Mouse (Mus musculus) forebrain, embryonic 10.5 days (tissue): ENCODE data around the gene Fbxl15. TPM values are rescaled to one million over a fixed set of nuclear protein-coding genes. Genes with fewer than 3 reads are reported as not detected.

Experiments used
- DNase-seq: peaks from one replicate; pipeline ENCODE4 v3.0.0-alpha.2; 2017; ENCODE audit warnings: low spot score; ENCODE audit errors: extremely low spot score
- H3K27ac ChIP-seq: fragments of 300-500 bp; sonication (generic); 2 replicates; pipeline ENCODE4 v1.5.1; 2016; ENCODE audit warnings: mild to moderate bottlenecking
- H3K27me3 ChIP-seq: fragments of 300-500 bp; sonication (generic); 2 replicates; pipeline ENCODE4 v1.6.1; 2016; ENCODE audit warnings: mild to moderate bottlenecking; ENCODE audit not compliant: poor library complexity, severe bottlenecking
- H3K36me3 ChIP-seq: fragments of 300-500 bp; sonication (generic); replicated peaks from 2 replicates; pipeline ENCODE4 v1.6.1; 2016; ENCODE audit warnings: mild to moderate bottlenecking, moderate library complexity
- H3K4me1 ChIP-seq: fragments of 300-500 bp; sonication (generic); 2 replicates; pipeline ENCODE4 v1.6.1; 2016
- H3K4me3 ChIP-seq: fragments of 300-500 bp; sonication (generic); 2 replicates; pipeline ENCODE4 v1.5.1; 2016; ENCODE audit warnings: mild to moderate bottlenecking, moderate library complexity
- H3K9me3 ChIP-seq: fragments of 300-500 bp; sonication (generic); 2 replicates; pipeline ENCODE4 v1.6.1; 2016; ENCODE audit warnings: mild to moderate bottlenecking, moderate library complexity
- WGBS: fragments of 180-500 bp; shearing (Covaris S2); methylation state at CpG from one replicate; pipeline ENCODE4 v1.1.7; 2016; 5-methylcytosine and 5-hydroxymethylcytosine counted together
- polyA plus RNA-seq: library from polyadenylated mRNA; unstranded; fragments of >200 nt; fragmentation: Nextera tagmentation; extraction: Ambion mirVana; gene quantifications from 2 replicates; pipeline ENCODE4 v1.2.1, GENCODE M21; 2016

Gene Fbxl15
- polyA plus RNA-seq = 17.9 and 18.0 TPM in 2 replicates

- peaks cover 65% of the 10 kb centered on the region for H3K27me3 ChIP-seq
- peak within 1 kb of the TSS; percentile 91 for H3K27ac ChIP-seq
- H3K4me3 ChIP-seq = peak within 1 kb of the TSS; percentile 80
- under 1% methylated on average over 81 of the region's 81 CpGs for WGBS
- DNase-seq = peak; percentile 97
- H3K4me1 ChIP-seq = peaks cover 71% of the 10 kb centered on the region
- H3K36me3 ChIP-seq = peaks cover 28% of the 10 kb centered on the region
- no peaks in the 10 kb centered on the region for H3K9me3 ChIP-seq
Observed at GRCm38 (mm10) chr19:46328081-46329030, at the start of gene Fbxl15. TSS of gene Fbxl15 (plus strand) at chr19:46328184.

- no peaks in the 10 kb centered on the region for H3K27me3 ChIP-seq
- DNase-seq = no peak
- H3K27ac ChIP-seq = no peak overlapping the region
- WGBS = 93% methylated on average over 11 of the region's 11 CpGs
- no peaks in the 10 kb centered on the region for H3K4me1 ChIP-seq
- H3K36me3 ChIP-seq = peaks cover 87% of the 10 kb centered on the region
- no peaks in the 10 kb centered on the region for H3K9me3 ChIP-seq
- H3K4me3 ChIP-seq = no peak overlapping the region
Observed at GRCm38 (mm10) chr19:46282081-46282849, 45.7 kb upstream of the Fbxl15 start.

GRCm38 (mm10) chr19:46284686-46285085 is 43.3 kb upstream of the Fbxl15 start:
- H3K4me1 ChIP-seq = no peaks in the 10 kb centered on the region
- no peaks in the 10 kb centered on the region for H3K27me3 ChIP-seq
- no peak overlapping the region for H3K4me3 ChIP-seq
- WGBS = 95% methylated on average over 4 of the region's 4 CpGs
- no peak overlapping the region for H3K27ac ChIP-seq
- no peak for DNase-seq
- H3K36me3 ChIP-seq = peaks cover 74% of the 10 kb centered on the region
- no peaks in the 10 kb centered on the region for H3K9me3 ChIP-seq

GRCm38 (mm10) chr19:46285631-46286030 is 42.4 kb upstream of the Fbxl15 start:
- 89% methylated on average over 7 of the region's 7 CpGs for WGBS
- Histone ChIP-seq H3K9me3 (no peaks in the 10 kb centered on the region), H3K4me3 (no peak overlapping the region), H3K4me1 (no peaks in the 10 kb centered on the region), H3K36me3 (peaks cover 64% of the 10 kb centered on the region), H3K27ac (no peak overlapping the region), H3K27me3 (no peaks in the 10 kb centered on the region)
- no peak for DNase-seq

GRCm38 (mm10) chr19:46286047-46286446 is 41.9 kb upstream of the Fbxl15 start:
- WGBS = 93% methylated on average over 6 of the region's 6 CpGs
- H3K4me1 ChIP-seq = no peaks in the 10 kb centered on the region

DNA sequence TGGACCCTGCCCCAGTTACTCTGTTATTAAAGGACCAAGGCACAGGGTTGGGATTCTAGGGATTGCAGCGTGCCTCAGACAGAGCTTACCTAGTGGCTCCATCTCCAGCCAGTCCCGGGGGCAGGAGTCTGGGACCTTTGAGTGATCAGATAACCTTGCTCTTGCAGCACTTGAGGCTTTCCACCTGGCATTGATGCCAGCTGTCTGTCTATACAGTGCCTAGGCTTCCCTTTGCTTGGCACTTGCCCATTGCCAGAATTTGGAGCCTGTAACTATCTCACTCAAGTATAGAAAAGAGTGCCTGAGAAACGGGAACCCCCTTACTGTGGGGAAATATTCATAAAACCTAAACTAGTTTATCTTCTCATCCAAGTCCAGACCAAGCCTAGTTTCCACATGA is 41.1 kb upstream of the Fbxl15 start:
- peaks cover 51% of the 10 kb centered on the region for H3K36me3 ChIP-seq

More at GRCm38 (mm10) chr19:46286047-46286446, 41.9 kb upstream of the Fbxl15 start:
- no peak for DNase-seq
- Histone ChIP-seq H3K9me3 (no peaks in the 10 kb centered on the region), H3K4me3 (no peak overlapping the region), H3K36me3 (peaks cover 60% of the 10 kb centered on the region), H3K27ac (no peak overlapping the region), H3K27me3 (no peaks in the 10 kb centered on the region)

DNA sequence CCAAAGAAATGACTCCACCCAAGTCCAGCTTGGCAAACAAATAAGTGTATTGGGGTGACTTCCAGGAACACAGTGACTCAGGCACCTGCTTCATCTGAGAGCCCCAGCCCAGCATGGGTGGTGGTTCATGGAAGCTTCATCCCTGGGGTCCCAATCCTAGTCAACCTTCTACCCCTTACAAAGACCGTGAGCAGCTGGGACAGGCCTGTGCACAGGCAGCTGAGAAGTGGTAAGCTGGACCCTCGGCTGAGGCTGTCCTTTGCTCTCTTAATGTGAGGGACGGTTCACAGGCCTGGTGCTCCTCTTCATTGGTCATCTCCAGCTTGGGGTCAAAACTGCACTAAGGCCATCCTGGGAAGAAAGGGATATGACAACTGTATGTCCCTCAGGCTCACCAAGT is 40.4 kb upstream of the Fbxl15 start:
- H3K36me3 ChIP-seq = peaks cover 45% of the 10 kb centered on the region
- 86% methylated on average over 3 of the region's 3 CpGs for WGBS
- H3K27ac ChIP-seq = no peak overlapping the region
- H3K4me3 ChIP-seq = no peak overlapping the region
- no peaks in the 10 kb centered on the region for H3K4me1 ChIP-seq
- H3K9me3 ChIP-seq = no peaks in the 10 kb centered on the region
- DNase-seq = no peak
- H3K27me3 ChIP-seq = no peaks in the 10 kb centered on the region

More for the DNA sequence above, 41.1 kb upstream of the Fbxl15 start:
- Histone ChIP-seq H3K27ac (no peak overlapping the region), H3K4me1 (no peaks in the 10 kb centered on the region), H3K27me3 (no peaks in the 10 kb centered on the region), H3K9me3 (no peaks in the 10 kb centered on the region), H3K4me3 (no peak overlapping the region)
- DNase-seq = no peak
- WGBS = 93% methylated on average over 3 of the region's 3 CpGs

DNA sequence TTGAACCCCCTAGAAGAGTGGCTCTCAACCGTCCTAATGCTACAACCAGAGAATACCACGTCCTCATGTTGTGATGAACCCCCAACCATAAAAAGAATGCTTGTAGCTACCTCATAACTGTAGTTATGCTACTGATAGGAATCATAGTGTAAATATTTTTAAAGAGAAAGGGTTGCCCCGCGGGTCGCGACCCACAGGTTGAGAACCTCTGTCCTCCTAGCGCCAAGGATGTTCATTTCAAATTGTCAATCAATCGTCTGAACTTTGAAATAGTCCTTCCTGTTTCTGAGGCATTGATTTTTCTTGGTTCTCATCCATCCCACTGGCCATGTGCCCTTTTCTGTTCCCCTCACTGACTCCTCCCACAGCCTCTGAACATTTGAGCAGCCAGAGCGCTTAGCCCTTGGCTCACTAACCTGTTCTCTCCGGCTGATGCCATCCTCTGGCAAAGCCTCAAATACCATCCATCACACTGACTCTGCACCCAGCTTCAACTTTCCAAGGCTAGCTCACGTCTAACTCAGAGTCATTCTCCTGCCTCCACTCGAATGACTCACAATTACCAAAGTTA is 37.4 kb upstream of the Fbxl15 start:
- Histone ChIP-seq H3K4me1 (no peaks in the 10 kb centered on the region), H3K36me3 (peaks cover 15% of the 10 kb centered on the region), H3K27me3 (no peaks in the 10 kb centered on the region), H3K4me3 (no peak overlapping the region), H3K27ac (no peak overlapping the region), H3K9me3 (no peaks in the 10 kb centered on the region)
- WGBS = 75% methylated on average over 12 of the region's 12 CpGs
- no peak for DNase-seq

- no peaks in the 10 kb centered on the region for H3K27me3 ChIP-seq
- H3K4me3 ChIP-seq = no peak overlapping the region
- H3K36me3 ChIP-seq = no peaks in the 10 kb centered on the region
- H3K9me3 ChIP-seq = no peaks in the 10 kb centered on the region
- DNase-seq = no peak
- 80% methylated on average over 4 of the region's 4 CpGs for WGBS
- H3K4me1 ChIP-seq = no peaks in the 10 kb centered on the region
- H3K27ac ChIP-seq = no peak overlapping the region
Observed at GRCm38 (mm10) chr19:46296938-46297337, 31.0 kb upstream of the Fbxl15 start.

GRCm38 (mm10) chr19:46300294-46301045 is 27.5 kb upstream of the Fbxl15 start:
- H3K4me1 ChIP-seq = peaks cover 20% of the 10 kb centered on the region
- no peak overlapping the region for H3K4me3 ChIP-seq
- 40% methylated on average over 8 of the region's 8 CpGs for WGBS
- no peaks in the 10 kb centered on the region for H3K36me3 ChIP-seq
- no peak overlapping the region for H3K27ac ChIP-seq
- H3K9me3 ChIP-seq = no peaks in the 10 kb centered on the region
- no peak for DNase-seq
- H3K27me3 ChIP-seq = peaks cover 13% of the 10 kb centered on the region

GRCm38 (mm10) chr19:46302551-46302950 is 25.4 kb upstream of the Fbxl15 start:
- no peaks in the 10 kb centered on the region for H3K9me3 ChIP-seq
- H3K4me3 ChIP-seq = no peak overlapping the region
- no peaks in the 10 kb centered on the region for H3K36me3 ChIP-seq
- DNase-seq = no peak
- 90% methylated on average over 4 of the region's 4 CpGs for WGBS
- H3K27ac ChIP-seq = no peak overlapping the region
- H3K4me1 ChIP-seq = peaks cover 33% of the 10 kb centered on the region
- peaks cover 31% of the 10 kb centered on the region for H3K27me3 ChIP-seq
